Mouse (Mus musculus) G1E (cell line): Measurements from ENCODE around the gene Ltbp4.

Experiments used
- CTCF ChIP-seq: IDR thresholded peaks from 2 replicates; pipeline ENCODE4 v1.5.1; 2012; ENCODE audit warnings: low read depth, low read length, inconsistent platforms, mixed read lengths
- GATA1 ChIP-seq: IDR thresholded peaks from 2 replicates; pipeline ENCODE4 v1.6.1; 2012; ENCODE audit warnings: borderline replicate concordance, low read length, inconsistent platforms, mixed read lengths
- TAL1 ChIP-seq: conservative IDR thresholded peaks from 2 replicates; pipeline ENCODE4 v1.6.1; 2012; ENCODE audit warnings: low read depth, low read length, inconsistent platforms, mixed read lengths

DNA sequence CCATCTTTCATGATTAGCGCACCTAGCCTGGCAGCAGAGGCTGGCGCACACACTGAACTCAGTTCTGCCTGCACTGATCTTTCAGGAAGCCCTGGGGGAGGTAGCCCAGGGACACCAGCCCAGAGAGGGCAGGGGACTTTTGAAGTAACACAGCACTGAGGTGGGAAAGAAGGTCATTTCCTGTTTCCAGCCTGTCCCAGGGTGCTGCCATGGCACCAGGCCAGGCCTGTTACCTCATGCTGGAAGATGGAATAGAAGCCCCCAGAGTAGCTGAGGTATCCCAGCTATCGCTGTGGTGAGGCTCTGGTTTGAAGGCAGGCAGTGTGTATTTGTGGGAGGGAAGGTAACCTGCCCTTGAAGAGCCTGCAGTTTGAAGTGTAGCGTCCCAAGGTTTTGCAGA, 62.6 kb downstream of the Ltbp4 start:
- TF ChIP-seq CTCF, result no peak
- TF ChIP-seq TAL1, result no peak
- TF ChIP-seq GATA1, result no peak
